Mouse (Mus musculus) testis, adult 2 months (tissue): Measurements from ENCODE around the gene Efna3.

Source experiments
- CTCF ChIP-seq: fragments of 200-500 bp; IDR thresholded peaks from 2 replicates; pipeline ENCODE4 v1.5.1; 2012; ENCODE audit warnings: low read depth, mild to moderate bottlenecking, inconsistent platforms, low read length, moderate library complexity; ENCODE audit not compliant: control insufficient read depth, insufficient read depth, insufficient replicate concordance
- POLR2A ChIP-seq: fragments of 200-500 bp; IDR thresholded peaks from 2 replicates; pipeline ENCODE4 v1.6.1; 2012; ENCODE audit warnings: low read depth, mild to moderate bottlenecking, inconsistent platforms, low read length, moderate library complexity; ENCODE audit not compliant: control insufficient read depth

- TF ChIP-seq POLR2A (no peak), CTCF (no peak)
Observed at GRCm38 (mm10) chr3:89315930-89316831, 6.6 kb downstream of the Efna3 start.
